ENCODE assay signal across 7 mouse cellular contexts in genomic region chr6:34176111-34176863, GRCm38 (mm10). TPM values are rescaled to one million over a fixed set of nuclear protein-coding genes. Genes with fewer than 3 reads are reported as not detected.
A peak's percentile ranks its signal among the peaks of the same experiment; 100 is the strongest.
DNase-seq lines count a peak whose midpoint lies in the region; ATAC-seq lines count a peak whose summit lies in the region.

No protein-coding gene starts in this region.

- no peaks in the 10 kb centered on the region for H3K9me3 ChIP-seq in lung, embryonic 15.5 days
- H3K9me3 ChIP-seq in hindbrain, embryonic 11.5 days (ENCODE audit: control insufficient read depth, low read length): no peaks in the 10 kb centered on the region

- 2% methylated on average over 29 of the region's 29 CpGs for WGBS in lung, embryonic 15.5 days
- 3% methylated on average over 29 of the region's 29 CpGs for WGBS in hindbrain, embryonic 11.5 days

- no peaks in the 10 kb centered on the region; the same call in 1 of the 2 replicates for H3K36me3 ChIP-seq in lung, embryonic 15.5 days
- H3K36me3 ChIP-seq in hindbrain, embryonic 11.5 days (ENCODE audit: control insufficient read depth, insufficient read depth, low read length): no peaks in the 10 kb centered on the region

- ATAC-seq in lung, embryonic 15.5 days (ENCODE audit: borderline replicate concordance, extremely low read depth, low FRiP score, low TSS enrichment): peak; percentile 82
- peak; percentile 89 for ATAC-seq in hindbrain, embryonic 11.5 days (ENCODE audit: low FRiP score)

- peak overlapping the region; percentile 85 for H3K9ac ChIP-seq in lung, embryonic 15.5 days
- H3K9ac ChIP-seq in hindbrain, embryonic 11.5 days (ENCODE audit: low read depth, low read length): peak overlapping the region; percentile 80

- peaks cover 30% of the 10 kb centered on the region for H3K4me1 ChIP-seq in lung, embryonic 15.5 days
- no peaks in the 10 kb centered on the region for H3K4me1 ChIP-seq in hindbrain, embryonic 11.5 days (replicated peaks; ENCODE audit: control insufficient read depth, insufficient read depth, low read length)

- H3K27ac ChIP-seq in lung, embryonic 15.5 days: peak overlapping the region; percentile 86
- peak overlapping the region; percentile 60; the same call in 1 of the 2 replicates for H3K27ac ChIP-seq in hindbrain, embryonic 11.5 days (ENCODE audit: low read depth, low read length)

- peak overlapping the region; percentile 80 for H3K4me3 ChIP-seq in lung, embryonic 15.5 days
- peak overlapping the region; percentile 82 for H3K4me3 ChIP-seq in hindbrain, embryonic 11.5 days (ENCODE audit: low read depth, low read length)

- peak overlapping the region; percentile 69 for H3K4me2 ChIP-seq in lung, embryonic 15.5 days
- peak overlapping the region; percentile 76 for H3K4me2 ChIP-seq in hindbrain, embryonic 11.5 days (replicated peaks; ENCODE audit: low read depth, low read length)

- no peak for DNase-seq in lung, postnatal 4 days
- peak; percentile 53 for DNase-seq in brain, adult 2 months (ENCODE audit: low read depth, low spot score)
- no peak for DNase-seq in hindbrain, embryonic 11.5 days (ENCODE audit: low spot score)
- peak; percentile 8 for DNase-seq in lung, postnatal 25 days (ENCODE audit: low spot score)
- DNase-seq in urinary bladder, adult 2 months (ENCODE audit: low spot score): no peak
- no peak for DNase-seq in spleen, postnatal 14 days (ENCODE audit: low spot score in 2 of 2)

- no peaks in the 10 kb centered on the region for H3K27me3 ChIP-seq in lung, embryonic 15.5 days
- no peaks in the 10 kb centered on the region for H3K27me3 ChIP-seq in hindbrain, embryonic 11.5 days (ENCODE audit: control insufficient read depth, insufficient read depth, low read length)

RNA-seq across cellular contexts. Expression of gene Slc35b4, which starts 0.6 kb away (rescaled TPM):
- 59.2 and 61.8 TPM in 2 replicates for polyA plus RNA-seq in lung, embryonic 15.5 days (2015; fragmentation: Nextera tagmentation; extraction: Ambion mirVana)
- 46.7 and 48.3 TPM in 2 replicates for polyA plus RNA-seq in hindbrain, embryonic 11.5 days (2014; fragmentation: Nextera tagmentation; extraction: Ambion mirVana)
- polyA plus RNA-seq in urinary bladder, adult 2 months (2012; rRNA removed): 43.5 and 44.5 TPM in 2 replicates

Comparison
In these comparisons a context has a peak if more than half of its experiments do, and no peak if none do; other contexts are left out.
1. DNase-seq: peak in brain, adult 2 months (single experiment) and lung, postnatal 25 days (single experiment); none in lung, postnatal 4 days (0 of 2), hindbrain, embryonic 11.5 days (single experiment), urinary bladder, adult 2 months (single experiment) and spleen, postnatal 14 days (0 of 2).